Mouse (Mus musculus) right cerebral cortex, adult 18-20 months (tissue): ENCODE results near the gene Tomt.
A peak's percentile ranks its signal among the peaks of the same experiment; 100 is the strongest.

Source experiments
- DNase-seq: peaks from one replicate; pipeline ENCODE4 v3.0.0; 2022; ENCODE audit warnings: mixed read lengths

Tomt gene

GRCm38 (mm10) chr7:101900331-101901097 lies 5.6 kb downstream of the Tomt start:
- no peak for DNase-seq

- DNase-seq: peak; percentile 99
These were observed 9.8 kb downstream of the Tomt start for GRCm38 (mm10) chr7:101896104-101897066.

- DNase-seq: no peak
These were observed 10.5 kb downstream of the Tomt start for GRCm38 (mm10) chr7:101895695-101896094.

GRCm38 (mm10) chr7:101888460-101888859 lies 17.7 kb downstream of the Tomt start:
- DNase-seq: no peak

- DNase-seq: no peak
These were observed 19.9 kb downstream of the Tomt start for GRCm38 (mm10) chr7:101886274-101886673.

GRCm38 (mm10) chr7:101884160-101884559 lies 22.0 kb downstream of the Tomt start:
- DNase-seq: no peak

GRCm38 (mm10) chr7:101882413-101883154 lies 23.6 kb downstream of the Tomt start:
- no peak for DNase-seq

- DNase-seq: no peak
These were observed 25.3 kb downstream of the Tomt start for GRCm38 (mm10) chr7:101880855-101881254.

- DNase-seq: no peak
These were observed 30.2 kb downstream of the Tomt start for GRCm38 (mm10) chr7:101875978-101876377.

GRCm38 (mm10) chr7:101871296-101871695 lies 34.9 kb downstream of the Tomt start:
- no peak for DNase-seq

GRCm38 (mm10) chr7:101870629-101871028 lies 35.5 kb downstream of the Tomt start, which contains the start of gene Folr1:
Gene Folr1 (minus strand): TSS chr7:101870788.
- DNase-seq: no peak

GRCm38 (mm10) chr7:101869163-101869500 lies 37.0 kb downstream of the Tomt start:
- no peak for DNase-seq

GRCm38 (mm10) chr7:101868241-101869162 lies 37.7 kb downstream of the Tomt start:
- no peak for DNase-seq

GRCm38 (mm10) chr7:101867482-101867881 lies 38.7 kb downstream of the Tomt start:
- DNase-seq: no peak

- DNase-seq: no peak
These were observed 39.5 kb downstream of the Tomt start for GRCm38 (mm10) chr7:101866491-101867265.

GRCm38 (mm10) chr7:101863415-101863814 lies 42.7 kb downstream of the Tomt start, which contains the start of gene Anapc15:
Gene Anapc15 (plus strand): TSS chr7:101863715.
- no peak for DNase-seq

- DNase-seq: no peak
These were observed 43.9 kb downstream of the Tomt start for GRCm38 (mm10) chr7:101862291-101862690.

- no peak for DNase-seq
These were observed 45.2 kb downstream of the Tomt start for GRCm38 (mm10) chr7:101860978-101861377.

- DNase-seq: no peak
These were observed 47.8 kb downstream of the Tomt start for GRCm38 (mm10) chr7:101858362-101858761.

GRCm38 (mm10) chr7:101857094-101857493 lies 49.1 kb downstream of the Tomt start, which contains the start of gene Folr2:
Gene Folr2 (minus strand): TSS chr7:101857194.
- DNase-seq: no peak

GRCm38 (mm10) chr7:101853816-101854215 lies 52.3 kb downstream of the Tomt start:
- no peak for DNase-seq
